Mouse (Mus musculus) C2C12 (cell line): Measurements from ENCODE around the gene Rpl12. TPM values are rescaled to one million over a fixed set of nuclear protein-coding genes. Genes with fewer than 3 reads are reported as not detected.

Source experiments
- H3K27me3 ChIP-seq: one replicate; pipeline ENCODE4 v1.6.1; 2011; ENCODE audit not compliant: control insufficient read depth, insufficient read depth, insufficient read length
- H3K36me3 ChIP-seq: one replicate; pipeline ENCODE4 v1.6.1; 2011; ENCODE audit not compliant: control insufficient read depth, insufficient read depth
- H3K4me3 ChIP-seq: one replicate; pipeline ENCODE4 v1.5.1; 2011; ENCODE audit warnings: mild to moderate bottlenecking, control low read depth; ENCODE audit not compliant: poor library complexity, insufficient read depth, severe bottlenecking
- H3K79me2 ChIP-seq: one replicate; pipeline ENCODE4 v1.6.1; 2011; ENCODE audit not compliant: control insufficient read depth, insufficient read depth
- H3K79me3 ChIP-seq: one replicate; pipeline ENCODE4 v1.6.1; 2011; ENCODE audit warnings: low read depth, control low read depth
- H3ac ChIP-seq: one replicate; pipeline ENCODE3; 2011; ENCODE audit warnings: low read depth; ENCODE audit not compliant: control insufficient read depth, insufficient read length
- CEBPB ChIP-seq: IDR thresholded peaks from one replicate; pipeline ENCODE4 v1.6.1; 2011; ENCODE audit warnings: low read depth, mild to moderate bottlenecking, control low read depth, moderate library complexity
- CTCF ChIP-seq: IDR thresholded peaks from one replicate; pipeline ENCODE4 v1.5.1; 2011; ENCODE audit not compliant: control insufficient read depth, insufficient read depth, insufficient read length
- FOSL1 ChIP-seq: IDR thresholded peaks from one replicate; pipeline ENCODE4 v1.8.0; 2011; ENCODE audit warnings: mild to moderate bottlenecking, low read length; ENCODE audit not compliant: poor library complexity, insufficient read depth, severe bottlenecking
- MAX ChIP-seq: IDR thresholded peaks from one replicate; pipeline ENCODE4 v1.6.1; 2011; ENCODE audit warnings: mild to moderate bottlenecking, control low read depth
- MYOD1 ChIP-seq: IDR thresholded peaks from one replicate; pipeline ENCODE4 v1.6.1; 2011; ENCODE audit warnings: low read depth; ENCODE audit not compliant: control insufficient read depth, insufficient read length
- MYOG ChIP-seq: IDR thresholded peaks from one replicate; pipeline ENCODE4 v1.6.1; 2011; ENCODE audit not compliant: control insufficient read depth, insufficient read length; ENCODE audit errors: extremely low read depth
- USF1 ChIP-seq: IDR thresholded peaks from one replicate; pipeline ENCODE4 v1.6.1; 2011; ENCODE audit warnings: low read depth, mild to moderate bottlenecking, control low read depth, moderate library complexity
- polyA plus RNA-seq: library from polyadenylated mRNA; unstranded; fragments of >200 nt; fragmentation: generic; extraction: Trizol; gene quantifications from one replicate; pipeline ENCODE4 v1.2.1, GENCODE M21; 2012; ENCODE audit warnings: missing spikeins

Gene Rpl12
- polyA plus RNA-seq, 1 experiment = 3,677 TPM

- H3K4me3 ChIP-seq = no peak overlapping the region
- H3ac ChIP-seq = no peak overlapping the region
- H3K36me3 ChIP-seq = no peaks in the 10 kb centered on the region
- H3K79me2 ChIP-seq = no peaks in the 10 kb centered on the region
- TF ChIP-seq USF1 (no peak), MYOD1 (no peak), CTCF (no peak), CEBPB (no peak), MAX (no peak), FOSL1 (no peak), MYOG (no peak)
- peaks cover 22% of the 10 kb centered on the region for H3K27me3 ChIP-seq
- H3K79me3 ChIP-seq = no peaks in the 10 kb centered on the region
Observed at GRCm38 (mm10) chr2:32990167-32990832, 28.9 kb downstream of the Rpl12 start.

GRCm38 (mm10) chr2:32992130-32992529, 30.8 kb downstream of the Rpl12 start:
- Histone ChIP-seq H3K4me3 (no peak overlapping the region), H3K27me3 (peaks cover 14% of the 10 kb centered on the region), H3K79me3 (no peaks in the 10 kb centered on the region), H3K36me3 (no peaks in the 10 kb centered on the region), H3K79me2 (no peaks in the 10 kb centered on the region), H3ac (no peak overlapping the region)
- TF ChIP-seq CEBPB = no peak

- TF ChIP-seq MAX = no peak
- TF ChIP-seq CTCF = no peak
- TF ChIP-seq MYOG = no peak
- TF ChIP-seq USF1 = no peak
- TF ChIP-seq MYOD1 = no peak
- no peak for TF ChIP-seq FOSL1
- no peak for TF ChIP-seq CEBPB
- H3K79me3 ChIP-seq = no peaks in the 10 kb centered on the region
- no peaks in the 10 kb centered on the region for H3K36me3 ChIP-seq
- no peak overlapping the region for H3K4me3 ChIP-seq
- no peak overlapping the region for H3ac ChIP-seq
- H3K79me2 ChIP-seq = no peaks in the 10 kb centered on the region
- H3K27me3 ChIP-seq = peaks cover 14% of the 10 kb centered on the region
Observed at GRCm38 (mm10) chr2:32997081-32997480, 35.7 kb downstream of the Rpl12 start.

- Histone ChIP-seq H3K27me3 (peaks cover 16% of the 10 kb centered on the region), H3K79me3 (no peaks in the 10 kb centered on the region), H3K4me3 (no peak overlapping the region), H3K79me2 (no peaks in the 10 kb centered on the region), H3K36me3 (no peaks in the 10 kb centered on the region), H3ac (no peak overlapping the region)
- TF ChIP-seq MYOG (no peak), CEBPB (no peak), FOSL1 (no peak), MYOD1 (no peak), CTCF (no peak), MAX (no peak), USF1 (no peak)
Observed at GRCm38 (mm10) chr2:32997792-32998191, 36.4 kb downstream of the Rpl12 start.

DNA sequence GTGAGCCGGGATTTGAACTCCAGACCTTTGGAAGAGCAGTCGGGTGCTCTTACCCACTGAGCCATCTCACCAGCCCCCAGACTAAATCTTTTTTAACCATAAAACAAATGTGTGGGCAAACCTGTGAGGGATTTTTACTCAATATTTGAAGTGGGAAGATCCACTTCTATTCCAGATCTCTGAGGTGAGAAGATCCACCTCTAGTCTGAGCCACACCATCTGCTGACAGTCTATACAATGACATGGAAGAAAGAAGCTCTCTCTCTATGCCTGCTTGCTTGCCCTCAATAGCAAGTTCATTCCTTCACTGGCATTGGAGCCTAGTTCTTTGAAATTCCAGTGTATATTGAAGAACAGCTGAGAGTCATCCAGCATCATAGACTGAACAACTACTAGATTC, 38.4 kb downstream of the Rpl12 start:
- Histone ChIP-seq H3K79me3 (no peaks in the 10 kb centered on the region), H3K4me3 (no peak overlapping the region), H3K79me2 (no peaks in the 10 kb centered on the region), H3K27me3 (peaks cover 14% of the 10 kb centered on the region), H3K36me3 (no peaks in the 10 kb centered on the region), H3ac (no peak overlapping the region)
- TF ChIP-seq CTCF (no peak), MYOG (no peak), FOSL1 (no peak), USF1 (no peak), CEBPB (no peak), MAX (no peak), MYOD1 (no peak)

DNA sequence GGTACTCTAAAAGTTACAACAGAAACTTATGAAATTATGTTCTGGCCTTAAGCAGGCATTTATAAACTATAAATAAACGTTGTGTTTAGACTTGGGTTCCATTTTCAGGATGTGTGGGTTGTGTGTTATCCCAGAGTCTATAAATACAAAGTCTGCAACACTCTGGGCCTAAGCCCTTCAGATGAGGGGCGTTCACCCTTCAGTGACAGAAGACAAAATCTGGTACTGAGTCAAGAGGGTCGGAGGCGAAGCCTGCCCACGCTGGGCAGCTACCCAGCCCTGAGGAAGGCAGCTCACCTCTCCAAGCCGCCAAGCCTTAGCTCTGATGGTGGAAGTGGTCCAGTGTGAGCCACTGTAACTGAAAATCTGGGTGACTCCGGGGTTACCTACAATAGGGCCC, 40.8 kb downstream of the Rpl12 start:
- Histone ChIP-seq H3K36me3 (no peaks in the 10 kb centered on the region), H3ac (no peak overlapping the region), H3K4me3 (no peak overlapping the region), H3K79me3 (no peaks in the 10 kb centered on the region), H3K79me2 (no peaks in the 10 kb centered on the region), H3K27me3 (peaks cover 16% of the 10 kb centered on the region)
- no peak for TF ChIP-seq MYOD1
- no peak for TF ChIP-seq MYOG
- no peak for TF ChIP-seq USF1
- TF ChIP-seq FOSL1 = no peak
- TF ChIP-seq CEBPB = no peak
- no peak for TF ChIP-seq CTCF
- TF ChIP-seq MAX = no peak
